Mouse (Mus musculus) kidney, embryonic 14.5 days (tissue): ENCODE data around the gene Foxp1. TPM values are rescaled to one million over a fixed set of nuclear protein-coding genes. Genes with fewer than 3 reads are reported as not detected.
A peak's percentile ranks its signal among the peaks of the same experiment; 100 is the strongest.

ENCODE experiments used
- ATAC-seq: fragments of 200-750 bp; cut with Nextera tagmentation; 2 replicates; pipeline ENCODE4 v1.8.0; 2017; ENCODE audit warnings: moderate number of reproducible peaks, mild to moderate bottlenecking, moderate TSS enrichment, moderate library complexity; ENCODE audit not compliant: low FRiP score, low TSS enrichment
- H3K27ac ChIP-seq: fragments of 300-500 bp; sonication (generic); 2 replicates; pipeline ENCODE4 v1.5.1; 2014; ENCODE audit warnings: low read depth, mild to moderate bottlenecking, low read length, moderate library complexity, mixed read lengths
- H3K27me3 ChIP-seq: fragments of 300-500 bp; sonication (generic); 2 replicates; pipeline ENCODE4 v1.6.1; 2014; ENCODE audit warnings: mild to moderate bottlenecking, low read length; ENCODE audit not compliant: control insufficient read depth, insufficient read depth
- H3K36me3 ChIP-seq: fragments of 300-500 bp; sonication (generic); 2 replicates; pipeline ENCODE4 v1.6.1; 2014; ENCODE audit warnings: low read length, mixed read lengths; ENCODE audit not compliant: control insufficient read depth, insufficient read depth
- H3K4me1 ChIP-seq: fragments of 300-500 bp; sonication (generic); 2 replicates; pipeline ENCODE4 v1.6.1; 2014; ENCODE audit warnings: low read length, mixed read lengths; ENCODE audit not compliant: control insufficient read depth, insufficient read depth
- H3K4me2 ChIP-seq: fragments of 300-500 bp; sonication (generic); replicated peaks from 2 replicates; pipeline ENCODE4 v1.6.1; 2014; ENCODE audit warnings: low read depth, mild to moderate bottlenecking, low read length
- H3K4me3 ChIP-seq: fragments of 300-500 bp; sonication (generic); 2 replicates; pipeline ENCODE4 v1.5.1; 2014; ENCODE audit warnings: mild to moderate bottlenecking, low read length
- H3K9ac ChIP-seq: fragments of 300-500 bp; sonication (generic); 2 replicates; pipeline ENCODE4 v1.6.1; 2014; ENCODE audit warnings: low read depth, mild to moderate bottlenecking, low read length, moderate library complexity
- H3K9me3 ChIP-seq: fragments of 300-500 bp; sonication (generic); 2 replicates; pipeline ENCODE4 v1.6.1; 2016; ENCODE audit warnings: low read length; ENCODE audit not compliant: control insufficient read depth
- WGBS: fragments of 180-500 bp; shearing (Covaris S2); extraction: QIAGEN DNeasy Blood & Tissue Kit; methylation state at CpG from one replicate; pipeline ENCODE4 v1.1.7; 2014; 5-methylcytosine and 5-hydroxymethylcytosine counted together
- polyA plus RNA-seq: library from polyadenylated mRNA; unstranded; fragments of >200 nt; fragmentation: Nextera tagmentation; extraction: Ambion mirVana; gene quantifications from 2 replicates; pipeline ENCODE4 v1.2.1, GENCODE M21; 2014

Gene Foxp1
- polyA plus RNA-seq, 1 experiment from 2014 or later = 67.4 TPM

DNA sequence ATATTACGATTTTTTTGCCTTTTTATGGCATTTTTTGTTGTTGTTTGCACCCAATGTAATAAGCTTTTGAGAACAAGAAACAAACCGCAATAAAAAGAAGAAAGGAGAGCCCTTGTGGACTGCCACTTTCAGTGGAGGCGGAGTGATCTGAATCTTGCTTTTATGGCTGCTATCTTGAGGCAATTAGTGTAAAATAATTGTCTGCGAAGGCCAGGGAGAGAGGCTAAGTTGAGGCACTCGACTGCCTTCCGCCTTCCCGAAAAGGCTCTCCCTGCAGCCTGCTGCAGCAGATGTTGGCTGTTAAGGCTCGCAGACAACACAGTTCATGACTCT is 37.7 kb downstream of the Foxp1 start:
- Histone ChIP-seq H3K27me3 (no peaks in the 10 kb centered on the region), H3K4me1 (peaks cover 46% of the 10 kb centered on the region), H3K9ac (peak overlapping the region; percentile 42; the same call in 1 of the 2 replicates), H3K36me3 (no peaks in the 10 kb centered on the region), H3K4me2 (peak overlapping the region; percentile 35), H3K27ac (peak overlapping the region; percentile 80), H3K4me3 (no peak overlapping the region; the same call in 1 of the 2 replicates), H3K9me3 (no peaks in the 10 kb centered on the region)
- 6% methylated on average over 8 of the region's 8 CpGs for WGBS
- no peak for ATAC-seq

GRCm38 (mm10) chr6:99484197-99484725 is 38.3 kb downstream of the Foxp1 start:
- Histone ChIP-seq H3K4me2 (no peak overlapping the region; the same call in 1 of the 2 replicates), H3K9me3 (no peaks in the 10 kb centered on the region), H3K4me1 (peaks cover 44% of the 10 kb centered on the region), H3K4me3 (no peak overlapping the region), H3K27ac (peak overlapping the region; percentile 80), H3K36me3 (no peaks in the 10 kb centered on the region), H3K27me3 (no peaks in the 10 kb centered on the region), H3K9ac (no peak overlapping the region)
- WGBS = 50% methylated on average over 7 of the region's 7 CpGs
- ATAC-seq = no peak

DNA sequence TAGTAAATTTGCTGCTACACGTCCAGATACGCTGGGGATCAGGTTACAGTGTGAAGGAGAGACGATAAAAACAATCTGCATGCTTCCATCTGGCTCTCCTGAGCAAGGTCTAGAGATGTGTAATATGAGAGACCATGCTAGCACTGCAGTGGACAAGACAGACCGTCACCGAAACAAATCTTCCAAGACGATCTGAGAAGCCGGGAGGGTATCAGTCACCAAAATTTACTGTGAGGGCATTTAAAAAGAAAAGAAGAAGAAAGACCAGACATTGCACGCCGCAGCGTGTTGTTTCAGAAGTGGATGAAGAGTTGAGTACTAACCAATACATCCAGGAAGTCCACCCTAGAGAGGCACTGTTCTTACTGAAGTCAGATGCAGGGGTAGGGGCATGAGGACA is 39.0 kb downstream of the Foxp1 start:
- Histone ChIP-seq H3K27me3 (no peaks in the 10 kb centered on the region), H3K36me3 (no peaks in the 10 kb centered on the region), H3K9me3 (no peaks in the 10 kb centered on the region), H3K4me3 (no peak overlapping the region), H3K4me1 (peaks cover 46% of the 10 kb centered on the region), H3K4me2 (peak overlapping the region; percentile 19; the same call in 1 of the 2 replicates), H3K9ac (no peak overlapping the region), H3K27ac (no peak overlapping the region)
- 16% methylated on average over 10 of the region's 10 CpGs for WGBS
- ATAC-seq = 0 out of 2 replicates have a peak, but pooled peaks have one; percentile 29

DNA sequence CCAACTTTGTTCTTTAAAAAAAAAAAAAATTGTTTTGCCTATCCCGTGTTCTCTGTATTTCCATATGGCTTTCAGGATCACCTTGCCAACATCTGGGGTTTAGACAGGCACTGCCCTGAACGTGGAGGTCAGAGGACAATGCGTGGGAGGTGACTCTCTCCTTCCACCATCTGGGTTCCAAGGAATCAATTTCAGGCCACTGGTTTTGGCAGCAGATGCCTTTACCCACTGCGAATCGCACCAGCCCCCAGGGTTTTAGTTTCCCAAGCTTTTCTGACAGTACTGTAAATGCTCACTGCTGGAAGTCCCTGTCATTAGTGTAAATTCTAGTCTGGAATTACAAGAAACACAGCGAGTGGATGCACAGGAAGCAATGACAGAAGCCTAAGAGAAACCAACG is 41.0 kb downstream of the Foxp1 start:
- Histone ChIP-seq H3K36me3 (no peaks in the 10 kb centered on the region), H3K4me1 (peaks cover 46% of the 10 kb centered on the region), H3K9ac (no peak overlapping the region), H3K4me3 (no peak overlapping the region), H3K9me3 (no peaks in the 10 kb centered on the region), H3K27me3 (no peaks in the 10 kb centered on the region), H3K27ac (no peak overlapping the region), H3K4me2 (no peak overlapping the region)
- no peak for ATAC-seq
- WGBS = 15% methylated on average over 7 of the region's 7 CpGs

- Histone ChIP-seq H3K9me3 (no peaks in the 10 kb centered on the region), H3K36me3 (no peaks in the 10 kb centered on the region), H3K27ac (no peak overlapping the region), H3K4me3 (no peak overlapping the region), H3K4me2 (no peak overlapping the region), H3K27me3 (no peaks in the 10 kb centered on the region), H3K9ac (no peak overlapping the region), H3K4me1 (peaks cover 23% of the 10 kb centered on the region)
- 70% methylated on average over 13 of the region's 13 CpGs for WGBS
- ATAC-seq = no peak
These were observed 43.5 kb downstream of the Foxp1 start for GRCm38 (mm10) chr6:99478873-99479650.

DNA sequence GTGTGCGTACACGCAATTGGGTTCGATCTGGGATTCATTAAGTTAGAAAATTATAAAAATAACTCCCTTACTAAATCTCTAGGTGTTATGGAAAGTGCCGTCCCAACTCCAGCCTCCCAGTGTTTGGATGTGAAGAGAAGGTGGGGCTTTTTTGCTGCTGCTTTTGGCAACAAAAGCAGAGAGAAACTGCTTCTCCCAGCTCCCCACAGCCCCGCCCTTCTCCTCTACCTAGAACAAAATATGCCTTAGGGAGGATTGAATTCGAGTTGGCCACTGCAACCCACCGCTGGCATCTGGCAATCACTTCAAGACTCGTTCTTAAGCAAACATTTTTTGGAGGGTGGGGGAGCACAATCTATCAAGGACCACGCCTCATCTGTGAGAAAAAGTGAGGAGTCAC is 47.5 kb downstream of the Foxp1 start:
- H3K9me3 ChIP-seq = no peaks in the 10 kb centered on the region
- H3K27me3 ChIP-seq = no peaks in the 10 kb centered on the region
- no peak overlapping the region for H3K4me2 ChIP-seq
- H3K27ac ChIP-seq = no peak overlapping the region
- no peak overlapping the region for H3K4me3 ChIP-seq
- H3K9ac ChIP-seq = no peak overlapping the region
- ATAC-seq = no peak
- peaks cover 19% of the 10 kb centered on the region for H3K4me1 ChIP-seq
- H3K36me3 ChIP-seq = no peaks in the 10 kb centered on the region
- WGBS = 83% methylated on average over 9 of the region's 9 CpGs

GRCm38 (mm10) chr6:99470906-99471305 is 51.6 kb downstream of the Foxp1 start:
- H3K36me3 ChIP-seq = no peaks in the 10 kb centered on the region
- peaks cover 36% of the 10 kb centered on the region for H3K4me1 ChIP-seq
- WGBS = 51% methylated on average over 5 of the region's 5 CpGs
- no peak overlapping the region for H3K9ac ChIP-seq
- no peaks in the 10 kb centered on the region for H3K27me3 ChIP-seq
- H3K9me3 ChIP-seq = no peaks in the 10 kb centered on the region
- H3K27ac ChIP-seq = 0 out of 2 replicates have a peak overlapping the region, but pooled peaks have one; percentile 6
- H3K4me3 ChIP-seq = no peak overlapping the region
- no peak overlapping the region for H3K4me2 ChIP-seq
- ATAC-seq = no peak

DNA sequence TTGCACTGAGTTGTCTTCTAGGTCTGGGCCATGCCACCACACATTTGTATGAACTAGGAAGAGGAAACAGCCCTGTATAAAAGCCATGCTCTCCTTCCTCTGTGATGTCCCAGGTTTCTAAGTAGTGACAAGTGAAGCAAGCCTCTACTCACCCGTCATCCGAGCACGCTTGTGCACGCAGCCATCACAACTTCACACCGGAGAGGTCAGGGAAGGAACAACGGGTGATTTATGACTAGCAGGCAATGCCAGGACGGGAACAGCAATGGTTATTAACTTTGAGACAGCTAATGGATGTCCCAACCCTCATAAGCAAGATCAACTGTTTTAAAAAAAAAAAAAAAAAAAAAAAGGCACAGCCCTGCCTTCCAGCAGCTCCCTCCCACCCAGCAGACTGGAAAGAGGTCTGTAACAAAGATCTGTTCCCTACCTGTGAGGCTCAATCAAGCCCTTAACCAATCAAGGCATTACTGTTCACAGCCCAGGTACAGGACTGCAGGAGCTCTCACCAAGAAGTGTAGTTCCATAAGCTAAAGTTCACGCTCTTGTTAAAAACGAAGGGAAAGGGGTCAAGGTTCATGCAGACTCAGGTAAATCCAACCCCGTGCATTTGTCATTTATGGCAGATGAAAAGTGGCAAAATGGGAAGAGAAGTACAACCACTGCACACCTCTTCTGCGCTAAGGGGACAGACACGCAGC is 53.2 kb downstream of the Foxp1 start:
- Histone ChIP-seq H3K9me3 (no peaks in the 10 kb centered on the region), H3K27me3 (no peaks in the 10 kb centered on the region), H3K4me2 (no peak overlapping the region), H3K4me3 (no peak overlapping the region), H3K9ac (no peak overlapping the region), H3K4me1 (peaks cover 36% of the 10 kb centered on the region), H3K27ac (no peak overlapping the region), H3K36me3 (no peaks in the 10 kb centered on the region; the same call in 1 of the 2 replicates)
- WGBS = 31% methylated on average over 12 of the region's 12 CpGs
- ATAC-seq = peak; percentile 58; the same call in 1 of the 2 replicates

- no peak overlapping the region for H3K4me3 ChIP-seq
- H3K9ac ChIP-seq = no peak overlapping the region
- H3K4me2 ChIP-seq = no peak overlapping the region
- no peaks in the 10 kb centered on the region for H3K27me3 ChIP-seq
- no peaks in the 10 kb centered on the region; the same call in 1 of the 2 replicates for H3K36me3 ChIP-seq
- H3K9me3 ChIP-seq = no peaks in the 10 kb centered on the region
- H3K27ac ChIP-seq = no peak overlapping the region
- peaks cover 36% of the 10 kb centered on the region for H3K4me1 ChIP-seq
- WGBS = 48% methylated on average over 3 of the region's 3 CpGs
- no peak for ATAC-seq
These were observed 54.7 kb downstream of the Foxp1 start for GRCm38 (mm10) chr6:99467831-99468230.
